Mouse (Mus musculus): ENCODE results near the gene Rbfox1.

The Rbfox1 gene

DNA sequence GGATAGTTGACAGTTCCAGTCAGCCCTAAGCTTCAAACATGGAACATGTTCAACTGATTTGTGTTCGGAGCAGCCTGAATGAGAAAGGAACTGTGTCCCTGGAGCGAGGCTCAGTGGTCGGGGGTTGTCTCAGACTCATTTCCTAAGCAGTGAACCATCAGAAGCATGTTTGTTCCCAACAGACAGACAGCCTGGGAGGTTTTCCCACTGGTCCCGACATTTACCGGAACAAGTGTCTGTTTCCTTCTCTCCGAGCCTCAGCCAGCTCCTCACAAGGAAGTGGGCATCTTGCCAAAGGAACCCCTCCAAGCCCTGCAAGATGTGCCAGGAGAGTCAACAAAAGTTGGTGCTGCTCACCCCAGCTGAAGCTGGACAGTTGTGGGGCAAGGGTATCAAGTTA is 1022.4 kb downstream of the Rbfox1 start:
- peak; percentile 1 for DNase-seq (ENCODE audit: low read depth, low spot score)

DNA sequence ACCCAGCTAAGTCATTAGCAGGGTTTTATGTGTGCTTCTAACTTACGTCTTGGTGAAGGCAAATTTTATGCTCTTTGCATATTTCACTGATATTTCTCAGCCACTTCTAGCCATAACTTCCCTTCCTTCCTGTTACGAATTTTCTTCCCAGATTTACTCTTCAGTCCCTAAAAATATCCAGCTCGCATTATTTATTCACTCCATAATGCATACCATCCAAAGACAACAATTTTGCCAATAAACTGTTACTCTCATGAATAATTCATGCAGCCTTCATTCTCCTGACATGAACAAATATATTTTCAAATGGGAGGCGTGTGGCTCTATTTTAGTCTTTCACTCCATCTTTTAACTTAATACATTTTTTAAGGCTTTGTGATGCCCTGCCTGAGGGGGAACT is 1029.4 kb downstream of the Rbfox1 start:
- DNase-seq (ENCODE audit: low read depth, low spot score) = no peak

DNA sequence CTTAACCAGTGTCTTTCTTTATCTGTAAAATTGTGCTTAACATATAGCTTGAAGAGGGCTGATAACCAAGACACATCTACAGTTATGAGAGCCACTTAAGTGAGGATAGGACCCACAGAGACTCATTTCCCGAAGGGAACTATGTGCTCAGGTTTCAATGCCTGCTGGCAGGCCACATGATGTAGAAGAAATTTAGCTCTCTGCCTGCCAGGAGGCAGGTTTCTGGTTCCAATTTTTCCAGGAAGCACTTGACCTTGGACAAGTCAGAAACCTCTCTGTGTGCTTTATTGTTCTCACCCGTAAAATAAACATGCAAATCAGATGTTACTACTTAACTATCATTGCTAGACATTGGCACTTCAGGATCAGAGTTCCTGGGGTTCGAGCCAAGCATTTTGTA is 1033.5 kb downstream of the Rbfox1 start:
- no peak for DNase-seq (ENCODE audit: low read depth, low spot score)

DNA sequence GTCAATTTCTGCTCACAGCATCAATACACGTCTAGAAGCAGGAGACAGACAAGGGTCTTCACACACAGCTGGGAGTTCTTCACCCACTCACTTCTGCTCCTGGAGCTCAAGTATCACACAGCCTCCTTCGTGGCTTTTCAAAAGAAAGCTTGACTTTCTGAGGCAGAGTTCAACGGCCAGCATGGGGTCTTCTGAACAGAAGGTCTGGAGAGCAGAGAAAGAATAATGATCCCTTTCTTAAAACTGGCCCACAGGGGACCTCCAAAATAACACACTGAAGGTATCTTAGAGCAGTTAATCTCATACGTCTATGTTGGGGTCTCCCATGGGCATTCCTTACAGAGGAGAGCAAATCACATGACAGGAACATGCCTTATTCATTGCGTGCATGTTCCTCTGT is 1034.5 kb downstream of the Rbfox1 start:
- no peak for DNase-seq (ENCODE audit: low read depth, low spot score)

DNA sequence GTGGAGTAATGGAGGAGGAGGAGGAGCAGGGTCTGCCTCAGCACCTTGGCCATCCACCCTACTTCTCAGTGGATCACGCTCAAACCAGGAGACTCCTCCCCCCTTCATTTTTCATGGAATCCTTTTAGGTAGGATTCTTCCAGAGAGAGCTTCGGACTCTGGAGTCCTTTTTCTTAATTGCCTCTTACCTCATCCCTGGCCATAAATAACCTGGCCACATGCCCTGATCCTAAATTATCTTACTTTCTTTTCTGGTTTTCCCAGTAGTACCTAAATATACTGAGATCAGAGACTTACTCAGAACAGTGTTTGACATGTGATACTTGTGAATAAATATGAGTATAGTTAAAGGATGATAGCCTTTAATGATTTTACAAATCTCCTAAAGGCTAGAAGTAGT is 1042.5 kb downstream of the Rbfox1 start:
- DNase-seq (ENCODE audit: low read depth, low spot score) = no peak

DNA sequence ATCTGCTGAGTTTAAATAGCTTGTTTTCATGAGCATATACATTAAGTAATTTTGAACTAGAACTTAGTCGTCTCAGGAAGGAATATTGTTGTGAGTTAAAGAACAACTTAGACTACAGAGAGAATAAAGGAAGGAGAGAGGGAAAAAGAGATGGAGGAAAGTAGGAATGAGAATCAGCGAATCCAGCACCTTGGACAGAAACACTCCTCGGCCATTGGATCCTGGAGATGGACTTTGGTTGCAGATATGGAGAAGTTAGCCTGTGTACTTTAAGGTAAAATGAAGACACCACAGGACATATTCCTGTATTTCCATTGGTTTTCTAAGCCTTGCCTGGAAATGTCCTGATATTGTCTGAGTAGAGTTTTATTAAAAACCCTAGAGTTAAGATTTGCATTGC is 1045.6 kb downstream of the Rbfox1 start:
- DNase-seq (ENCODE audit: low read depth, low spot score) = no peak

DNA sequence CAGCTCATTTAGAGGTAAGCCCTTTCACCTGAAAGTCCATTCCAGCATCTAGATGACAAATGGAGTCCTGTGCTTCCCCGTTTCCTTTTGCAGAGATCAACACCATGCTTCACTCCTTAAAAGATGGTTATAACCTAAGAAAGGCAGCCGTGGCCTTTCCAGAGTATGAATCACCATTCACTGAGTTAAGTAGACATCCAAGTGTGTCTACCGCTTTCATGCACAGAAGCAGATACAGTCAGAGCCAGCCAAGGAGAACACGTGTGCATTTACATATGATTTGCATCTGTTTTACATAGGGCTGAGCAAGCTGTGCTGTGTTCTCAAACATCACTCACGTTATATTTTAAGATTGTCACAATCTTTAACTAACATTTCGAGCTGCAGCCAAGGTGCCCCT is 1061.0 kb downstream of the Rbfox1 start:
- no peak for DNase-seq (ENCODE audit: low read depth, low spot score)

DNA sequence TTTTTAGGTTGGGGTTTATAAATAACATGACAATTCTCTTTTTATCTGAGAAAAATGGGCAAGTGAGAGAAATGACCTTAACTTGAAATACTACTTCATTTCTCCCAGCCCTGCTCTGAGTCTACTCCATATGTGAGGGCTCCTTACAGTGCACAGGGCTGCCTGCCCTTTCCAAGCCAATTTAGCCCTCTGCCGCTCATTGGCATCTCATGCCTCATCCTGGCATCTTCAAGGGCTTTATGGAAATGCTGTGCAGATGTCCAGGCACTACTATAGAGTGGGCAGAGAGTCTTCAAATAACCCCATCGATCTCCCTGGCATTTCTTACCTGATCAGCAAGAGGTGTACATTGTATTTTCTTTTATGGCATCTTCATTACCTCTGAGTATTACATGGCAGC is 1064.5 kb downstream of the Rbfox1 start:
- no peak for DNase-seq (ENCODE audit: low read depth, low spot score)

DNA sequence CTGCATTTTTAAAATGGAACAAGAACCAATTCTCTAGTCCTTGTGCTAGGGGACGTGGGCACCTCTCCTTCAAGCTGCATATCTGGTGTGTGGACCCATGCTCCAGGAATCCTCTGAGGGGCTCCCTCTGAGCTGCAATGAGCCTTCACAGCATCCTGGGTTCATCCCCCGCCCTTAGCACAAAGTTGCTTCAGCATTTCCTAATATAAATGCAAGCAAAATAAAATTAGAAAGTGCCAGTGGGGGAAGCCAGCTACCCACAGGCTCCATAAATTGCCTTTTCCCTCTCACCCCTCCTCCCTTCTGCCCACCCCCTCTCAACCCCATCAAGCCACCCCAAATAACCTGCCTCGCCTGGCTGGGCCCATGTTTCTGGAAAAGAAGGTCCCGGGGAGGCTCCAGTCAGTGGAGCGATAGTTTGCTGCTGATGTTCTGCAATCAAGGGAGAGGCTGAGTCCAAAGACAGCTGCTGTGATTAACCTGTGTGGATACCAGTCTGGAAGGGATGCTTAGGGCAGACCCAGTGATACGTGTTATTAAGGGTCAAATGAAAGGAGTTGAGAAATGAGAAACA is 1070.0 kb downstream of the Rbfox1 start:
- DNase-seq (ENCODE audit: low read depth, low spot score) = no peak

DNA sequence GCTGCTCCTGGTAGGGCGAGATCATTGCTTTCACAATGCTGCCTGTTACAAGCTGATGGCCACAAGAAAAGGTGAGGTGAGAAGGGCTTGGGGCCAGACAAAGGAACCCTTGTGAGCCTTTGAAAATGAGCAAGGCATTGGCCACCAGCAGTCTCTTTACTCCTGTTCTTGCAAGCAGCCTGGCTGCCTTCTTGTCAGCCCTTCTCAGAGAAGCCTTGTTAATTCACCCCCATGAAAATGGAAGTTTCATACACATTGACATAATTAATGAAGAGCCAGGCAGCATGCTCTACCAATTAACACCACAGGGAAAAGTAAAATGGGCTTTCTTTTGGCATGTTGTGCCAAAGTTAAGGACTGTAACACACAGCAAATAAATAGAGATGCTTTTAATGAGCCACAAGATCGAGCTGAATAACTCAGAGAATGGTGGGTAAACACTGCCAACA is 1076.8 kb downstream of the Rbfox1 start:
- no peak for DNase-seq (ENCODE audit: low read depth, low spot score)

DNA sequence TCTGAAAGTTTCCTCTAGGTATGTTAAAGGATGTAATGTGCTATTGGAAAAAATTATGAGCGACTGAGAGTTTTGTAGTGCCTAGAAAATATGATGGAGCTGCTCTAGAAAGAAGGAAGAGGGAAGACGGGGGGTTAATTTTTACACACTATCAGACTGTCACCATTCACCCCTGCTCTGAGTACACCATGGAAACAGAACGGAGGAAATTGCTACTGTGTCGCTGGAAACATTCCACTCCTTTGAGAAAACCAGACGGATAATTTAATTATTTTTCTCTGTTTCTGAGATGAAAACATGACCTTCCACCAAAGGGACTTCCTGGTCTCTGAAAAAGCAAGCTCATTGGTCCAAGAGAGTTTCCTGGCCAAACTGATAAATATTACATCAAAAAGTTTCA is 1077.4 kb downstream of the Rbfox1 start:
- DNase-seq (ENCODE audit: low read depth, low spot score) = no peak

DNA sequence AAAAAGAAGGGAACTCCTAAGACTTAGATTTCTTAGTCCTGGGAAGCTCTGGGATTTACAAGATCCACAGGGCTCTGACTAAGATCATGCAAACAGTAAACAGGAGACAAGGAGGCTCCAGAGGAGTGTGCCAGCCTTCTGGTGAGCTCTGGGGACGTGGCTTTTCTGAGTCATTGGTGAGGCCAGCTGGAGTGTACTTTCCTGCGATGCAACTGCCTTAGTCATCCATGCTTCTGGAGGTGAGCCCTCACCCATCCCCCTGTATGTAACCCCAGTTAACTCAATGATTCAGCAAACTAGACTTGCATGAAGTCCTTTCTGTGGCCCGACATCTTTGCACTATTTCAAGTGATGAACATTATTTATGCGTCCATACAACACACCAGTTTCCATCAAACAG is 1078.4 kb downstream of the Rbfox1 start:
- no peak for DNase-seq (ENCODE audit: low read depth, low spot score)

DNA sequence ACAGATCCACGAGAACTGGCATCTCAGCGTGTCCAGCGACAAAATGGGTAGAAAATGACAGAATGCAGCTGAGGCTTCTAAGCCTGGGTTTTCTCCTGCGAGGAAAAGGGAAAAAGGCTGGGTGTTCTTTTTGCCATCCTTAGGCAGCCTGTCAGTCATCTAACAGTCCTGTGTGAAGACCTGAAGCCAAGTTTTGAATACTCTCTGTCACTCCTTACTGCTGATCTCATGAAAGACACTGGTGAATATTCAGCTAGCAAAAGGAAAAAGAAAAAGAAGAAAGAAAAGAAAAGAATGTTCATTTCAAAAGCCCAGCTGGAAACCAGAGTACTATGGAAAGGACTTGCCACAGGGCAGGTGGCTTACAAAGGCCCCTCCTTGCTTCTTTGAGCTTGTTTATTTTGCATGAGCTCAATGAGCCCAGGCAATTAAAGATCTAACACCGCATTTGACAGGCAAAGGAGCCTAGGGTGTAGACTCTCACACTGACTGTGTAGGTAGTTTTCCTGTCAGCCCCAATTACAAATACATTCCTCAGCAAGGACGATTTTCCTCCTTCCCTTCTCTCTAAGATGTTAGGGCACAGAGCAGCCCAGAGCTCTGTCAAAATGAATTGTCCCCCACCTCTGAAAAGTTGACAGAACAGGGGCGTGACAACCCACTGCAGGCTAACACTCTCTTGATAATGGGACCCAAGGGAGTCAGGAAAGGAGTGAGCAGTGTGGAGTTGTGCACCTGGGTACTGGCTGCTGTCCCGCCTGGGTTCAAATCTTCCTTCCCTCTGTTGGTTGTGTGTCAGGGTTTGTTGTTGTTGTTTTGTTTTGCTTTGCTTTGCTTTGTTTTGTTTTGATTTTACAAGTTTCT is 1079.8 kb downstream of the Rbfox1 start:
- DNase-seq (ENCODE audit: low read depth, low spot score) = no peak

DNA sequence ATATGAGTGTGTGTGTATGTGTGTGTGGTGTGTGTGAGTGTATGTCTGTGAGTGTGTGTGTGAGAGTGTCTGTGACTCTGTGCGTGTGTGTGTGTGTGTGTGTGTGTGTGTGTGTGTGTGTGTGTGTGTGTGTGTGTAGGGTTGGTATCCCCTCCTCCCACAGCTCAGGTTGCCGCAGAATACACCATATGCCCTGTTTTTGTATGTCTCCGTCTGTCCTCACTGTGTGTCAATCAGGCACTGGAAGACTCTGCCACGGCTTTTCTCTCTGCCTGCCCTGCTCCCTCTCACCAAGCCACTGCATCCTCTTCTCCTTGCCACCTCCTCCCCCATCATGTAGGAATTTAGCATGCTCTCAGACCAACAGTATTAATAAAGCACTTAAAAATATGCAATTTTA is 1084.8 kb downstream of the Rbfox1 start:
- no peak for DNase-seq (ENCODE audit: low read depth, low spot score)

DNA sequence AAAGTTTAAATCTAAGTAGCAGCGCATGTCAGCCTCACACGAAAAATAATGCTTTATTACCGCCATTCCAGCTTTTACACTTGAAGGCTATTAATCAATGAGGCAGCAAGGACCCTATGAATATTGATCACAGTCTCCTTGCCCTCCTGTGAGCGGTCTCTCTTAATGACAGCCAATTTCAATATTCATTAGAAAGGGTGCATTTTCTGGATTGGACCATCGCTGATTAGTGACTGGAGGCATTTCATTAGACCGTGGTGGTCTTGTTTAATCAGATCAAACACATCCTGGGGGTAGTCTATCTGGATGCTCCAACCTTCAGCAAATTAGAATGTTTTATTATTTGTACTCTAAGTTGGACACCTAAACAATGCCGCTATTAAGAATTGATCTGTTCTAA is 1091.2 kb downstream of the Rbfox1 start:
- no peak for DNase-seq (ENCODE audit: low read depth, low spot score)

DNA sequence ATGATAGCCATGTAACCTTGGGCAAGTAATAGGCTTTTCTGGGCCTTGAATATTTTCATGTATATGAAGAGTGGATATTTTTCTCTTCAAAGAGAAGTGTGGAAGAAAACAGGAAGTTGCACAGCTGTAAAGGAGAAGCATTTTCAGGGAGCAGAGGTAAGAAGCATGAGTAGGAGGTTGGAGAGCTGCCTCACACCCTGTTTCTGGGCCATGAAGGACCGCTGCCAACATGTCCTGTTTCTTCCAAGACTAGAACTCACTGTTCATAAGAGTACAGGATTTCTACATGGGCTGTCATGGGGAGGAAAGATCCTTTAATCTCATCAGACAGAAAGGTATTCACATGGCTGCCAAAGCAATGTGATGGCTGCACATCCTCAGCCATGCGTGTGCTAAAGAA is 1098.8 kb downstream of the Rbfox1 start:
- no peak for DNase-seq (ENCODE audit: low read depth, low spot score)

DNA sequence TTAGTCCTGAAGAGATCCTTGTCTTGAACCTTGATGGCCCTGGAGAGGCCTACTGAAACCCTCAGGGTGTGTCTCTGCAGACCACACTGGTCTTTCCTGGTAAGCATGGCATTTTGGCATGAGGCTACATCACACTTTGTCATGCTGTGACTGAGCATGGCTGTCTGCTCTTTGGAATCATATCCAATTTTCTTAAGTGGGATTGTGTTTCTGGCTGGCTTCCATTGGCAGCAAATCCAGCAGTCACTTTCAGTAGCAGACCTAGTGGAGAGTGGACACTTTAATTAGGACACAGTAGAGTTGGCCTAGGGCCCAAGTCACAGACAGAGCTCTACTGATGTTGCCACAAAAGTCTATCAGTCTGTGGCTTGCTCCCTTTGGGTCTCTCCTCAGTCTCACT is 1100.9 kb downstream of the Rbfox1 start:
- no peak for DNase-seq (ENCODE audit: low read depth, low spot score)

DNA sequence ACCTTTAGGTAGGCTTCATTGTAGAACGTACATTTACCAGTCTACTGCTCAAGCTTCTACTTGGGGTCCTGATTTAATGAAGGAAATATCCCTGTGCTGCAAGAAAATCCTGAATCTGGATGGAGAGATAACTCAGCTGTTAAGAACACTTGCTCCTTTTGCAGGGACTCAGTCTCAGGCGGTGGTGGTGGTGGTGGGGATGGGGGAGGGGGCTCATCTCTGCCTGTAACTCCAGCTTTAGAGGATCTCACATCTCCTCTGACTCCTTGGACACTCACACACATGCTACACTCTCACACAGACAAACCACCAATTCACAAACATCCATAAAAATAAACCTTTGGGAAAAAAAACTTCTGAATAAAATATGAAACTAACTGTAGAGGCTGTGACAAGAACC is 1101.3 kb downstream of the Rbfox1 start:
- no peak for DNase-seq (ENCODE audit: low read depth, low spot score)

DNA sequence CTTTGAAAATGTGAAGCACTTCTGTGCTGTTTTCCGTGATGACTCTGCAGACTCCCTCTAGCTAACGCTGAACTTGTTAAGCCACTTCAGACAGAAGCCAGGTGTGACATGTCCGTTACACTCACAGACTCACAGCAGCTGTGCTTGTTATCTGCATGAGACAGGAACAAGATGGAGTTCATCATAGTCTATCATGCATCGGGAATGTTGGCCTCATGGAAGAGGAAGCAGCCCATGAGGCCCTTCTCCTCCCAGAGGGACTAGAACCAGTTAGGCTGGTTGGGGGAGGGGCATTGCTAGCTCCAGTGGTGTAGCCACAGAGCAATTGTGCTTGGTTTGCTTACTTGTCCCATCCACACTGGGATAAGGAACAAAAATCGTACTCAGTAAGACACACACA is 1107.1 kb downstream of the Rbfox1 start:
- DNase-seq (ENCODE audit: low read depth, low spot score) = no peak

DNA sequence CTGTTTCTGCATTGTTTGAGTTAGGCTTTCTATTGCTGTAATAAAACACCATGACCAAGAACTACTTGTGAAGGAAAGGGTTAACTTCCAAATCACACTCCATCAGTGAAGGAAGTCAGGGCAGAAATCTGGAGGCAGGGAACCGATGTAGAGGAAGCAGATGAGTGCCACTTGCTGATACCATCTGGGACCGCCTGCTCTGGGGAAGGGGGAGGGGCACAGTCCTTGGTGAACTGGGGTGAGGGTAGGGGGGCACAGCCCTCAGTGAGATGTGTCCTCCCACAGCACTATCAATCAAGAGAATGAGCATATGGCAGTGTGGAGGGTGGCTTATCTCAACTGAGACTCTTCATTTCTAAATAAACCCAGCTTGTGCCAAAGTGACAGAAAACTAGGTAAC is 1108.0 kb downstream of the Rbfox1 start:
- no peak for DNase-seq (ENCODE audit: low read depth, low spot score)

DNA sequence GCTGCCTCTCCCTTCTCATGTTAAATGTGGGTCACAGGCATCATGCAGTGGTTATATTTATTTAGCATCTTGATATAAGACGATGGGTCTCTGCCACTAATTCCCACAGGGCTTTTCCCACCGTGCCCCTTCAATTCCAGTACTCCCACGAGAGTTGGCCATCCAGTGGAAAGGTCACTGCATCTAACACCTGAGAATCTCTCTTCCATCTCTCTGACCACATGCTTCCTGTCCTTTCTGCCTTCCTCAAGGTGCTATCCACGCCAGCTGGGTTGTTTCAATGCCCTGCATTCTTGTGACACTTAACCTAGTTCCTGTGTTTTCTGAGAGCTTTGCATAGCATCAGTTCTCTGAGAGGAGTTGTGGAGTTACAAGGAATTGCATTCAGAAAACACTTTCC is 1112.0 kb downstream of the Rbfox1 start:
- no peak for DNase-seq (ENCODE audit: low read depth, low spot score)

DNA sequence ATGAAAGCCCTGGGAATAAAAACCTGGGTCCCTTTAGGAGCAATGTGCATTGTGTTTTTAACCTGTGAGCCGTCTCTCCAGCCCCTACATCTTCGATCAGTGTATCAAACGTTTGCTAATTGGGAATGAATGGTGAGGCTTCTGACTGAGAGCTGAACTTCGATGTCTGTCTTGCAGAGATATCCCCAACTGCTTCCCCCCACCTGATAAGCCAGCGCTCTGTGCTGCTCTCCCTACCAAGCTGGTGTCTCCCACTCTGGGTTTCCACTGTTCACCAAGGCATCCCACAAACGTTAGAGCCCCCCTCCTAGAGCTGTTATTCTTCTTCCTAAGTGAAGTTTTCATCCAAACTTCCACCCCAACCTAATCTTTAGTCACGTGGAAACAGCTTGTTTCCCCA is 1112.7 kb downstream of the Rbfox1 start:
- no peak for DNase-seq (ENCODE audit: low read depth, low spot score)

DNA sequence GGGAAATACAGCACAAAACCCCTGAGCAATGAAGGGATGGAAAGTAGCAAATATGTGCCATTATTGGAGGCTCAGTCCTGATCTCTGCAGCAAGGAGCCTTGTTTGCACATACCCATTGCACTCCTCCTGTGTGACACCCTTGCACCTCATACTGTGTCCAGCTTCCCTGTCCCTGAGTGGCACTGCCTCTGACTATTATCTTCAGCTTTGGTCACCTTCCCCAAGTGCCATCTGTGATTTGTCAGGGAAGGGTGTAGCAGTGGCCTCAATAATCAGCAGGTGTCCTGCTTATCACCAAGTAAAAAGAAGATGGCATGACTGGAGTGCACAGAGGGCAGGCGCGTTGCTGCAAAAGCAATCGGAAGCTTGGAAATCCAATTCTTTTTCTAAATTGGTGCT is 1119.4 kb downstream of the Rbfox1 start:
- DNase-seq (ENCODE audit: low read depth, low spot score) = no peak

DNA sequence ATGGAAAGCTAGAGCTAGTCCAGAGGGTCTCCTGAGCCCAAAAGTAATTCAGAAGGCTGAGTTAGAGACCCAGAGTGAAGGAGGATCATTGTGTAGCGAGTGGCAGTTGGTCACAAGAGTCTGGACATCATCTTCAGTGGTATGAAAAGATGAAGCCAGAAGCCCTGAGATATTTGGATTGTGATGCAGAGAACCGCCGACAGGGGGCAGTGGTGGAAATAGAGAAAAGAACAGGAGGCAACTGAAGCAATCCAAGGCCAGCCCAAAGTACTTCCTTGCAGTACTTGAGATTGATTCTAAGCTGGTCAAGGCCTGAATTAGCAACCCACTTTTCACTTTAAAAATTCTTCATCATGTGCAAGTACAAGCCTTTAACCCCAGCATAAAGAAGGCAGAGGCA is 1120.3 kb downstream of the Rbfox1 start:
- DNase-seq (ENCODE audit: low read depth, low spot score) = peak; percentile 28
